Mouse (Mus musculus) intestine, embryonic 15.5 days (tissue): ENCODE measurements around the gene Taf8. TPM values are rescaled to one million over a fixed set of nuclear protein-coding genes. Genes with fewer than 3 reads are reported as not detected.
"Not testable (repeated sequence)": the region's sequence is repeated elsewhere in the genome, so short reads cannot be mapped to it uniquely, and the experiment has no call there.

Source experiments
- ATAC-seq: fragments of 200-750 bp; cut with Nextera tagmentation; 2 replicates; pipeline ENCODE4 v1.8.0; 2017; ENCODE audit warnings: moderate TSS enrichment, moderate library complexity
- H3K27ac ChIP-seq: fragments of 300-500 bp; sonication (generic); 2 replicates; pipeline ENCODE4 v1.5.1; 2015; ENCODE audit warnings: mild to moderate bottlenecking, inconsistent platforms
- H3K27me3 ChIP-seq: fragments of 300-500 bp; sonication (generic); replicated peaks from 2 replicates; pipeline ENCODE4 v1.6.1; 2015; ENCODE audit warnings: inconsistent platforms
- H3K36me3 ChIP-seq: fragments of 300-500 bp; sonication (generic); 2 replicates; pipeline ENCODE4 v1.6.1; 2015; ENCODE audit warnings: inconsistent platforms
- H3K4me1 ChIP-seq: fragments of 300-500 bp; sonication (generic); replicated peaks from 2 replicates; pipeline ENCODE4 v1.6.1; 2015; ENCODE audit warnings: inconsistent platforms
- H3K4me2 ChIP-seq: fragments of 300-500 bp; sonication (generic); replicated peaks from 2 replicates; pipeline ENCODE4 v1.6.1; 2015; ENCODE audit warnings: mild to moderate bottlenecking, inconsistent platforms
- H3K4me3 ChIP-seq: fragments of 300-500 bp; sonication (generic); replicated peaks from 2 replicates; pipeline ENCODE4 v1.5.1; 2015; ENCODE audit warnings: inconsistent platforms
- H3K9ac ChIP-seq: fragments of 300-500 bp; sonication (generic); 2 replicates; pipeline ENCODE4 v1.6.1; 2015; ENCODE audit warnings: inconsistent platforms
- H3K9me3 ChIP-seq: fragments of 300-500 bp; sonication (generic); 2 replicates; pipeline ENCODE4 v1.6.1; 2016; ENCODE audit warnings: inconsistent platforms
- WGBS: fragments of 180-500 bp; shearing (Covaris S2); methylation state at CpG from one replicate; pipeline ENCODE4 v1.1.7; 2015; 5-methylcytosine and 5-hydroxymethylcytosine counted together
- polyA plus RNA-seq: library from polyadenylated mRNA; unstranded; fragments of >200 nt; fragmentation: Nextera tagmentation; extraction: Ambion mirVana; gene quantifications from 2 replicates; pipeline ENCODE4 v1.2.1, GENCODE M21; 2015

Gene Taf8
- polyA plus RNA-seq, 1 experiment from 2014 or later = 20.4 TPM

- no peaks in the 10 kb centered on the region for H3K9me3 ChIP-seq
- H3K27ac ChIP-seq = no peak overlapping the region
- peaks cover 37% of the 10 kb centered on the region for H3K4me1 ChIP-seq
- H3K36me3 ChIP-seq = 0 out of 2 replicates have a peak, but pooled peaks cover 3% of the 10 kb centered on the region
- no peak overlapping the region for H3K9ac ChIP-seq
- no peaks in the 10 kb centered on the region for H3K27me3 ChIP-seq
- no peak for ATAC-seq
- H3K4me3 ChIP-seq = no peak overlapping the region
- H3K4me2 ChIP-seq = no peak overlapping the region
These were observed 1.6 kb upstream of the Taf8 start for GRCm38 (mm10) chr17:47503689-47504088.

DNA sequence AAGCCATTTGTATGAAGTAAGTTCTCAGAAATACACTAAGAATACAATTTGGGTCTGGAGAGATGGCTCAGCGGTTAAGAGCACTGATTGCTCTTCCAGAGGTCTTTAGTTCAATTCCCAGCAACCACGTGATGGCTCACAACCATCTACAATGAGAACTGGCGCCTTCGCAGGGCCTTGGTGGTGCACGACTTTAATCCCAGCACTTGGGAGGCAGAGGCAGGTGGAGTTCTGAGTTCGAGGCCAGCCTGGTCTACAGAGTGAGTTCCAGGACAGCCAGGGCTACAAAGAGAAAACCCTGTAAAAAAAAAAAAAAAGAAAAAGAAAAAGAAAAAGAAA is 584 bp upstream of the Taf8 start:
- not testable (repeated sequence) for ATAC-seq
- 76% methylated on average over 6 of the region's 6 CpGs for WGBS

GRCm38 (mm10) chr17:47501531-47501930 is 561 bp downstream of the Taf8 start:
- Histone ChIP-seq H3K4me3 (peak overlapping the region; percentile 74), H3K27me3 (no peaks in the 10 kb centered on the region), H3K36me3 (peaks cover 16% of the 10 kb centered on the region), H3K9me3 (no peaks in the 10 kb centered on the region), H3K4me2 (peak overlapping the region; percentile 87), H3K9ac (peak overlapping the region; percentile 84), H3K4me1 (peaks cover 27% of the 10 kb centered on the region), H3K27ac (peak overlapping the region; percentile 15; the same call in 1 of the 2 replicates)
- 9% methylated on average over 11 of the region's 11 CpGs for WGBS
- no peak for ATAC-seq

More for the DNA sequence above, 584 bp upstream of the Taf8 start:
- H3K27ac ChIP-seq, H3K4me3 ChIP-seq, H3K9me3 ChIP-seq, H3K27me3 ChIP-seq, H3K9ac ChIP-seq: not testable (repeated sequence)
- H3K4me2 ChIP-seq = peak overlapping the region; percentile 57; the same call in 1 of the 2 replicates
- H3K4me1 ChIP-seq = peaks cover 32% of the 10 kb centered on the region
- H3K36me3 ChIP-seq = peaks cover 10% of the 10 kb centered on the region

GRCm38 (mm10) chr17:47494132-47494531 is 8.0 kb downstream of the Taf8 start:
- H3K36me3 ChIP-seq = peaks cover 67% of the 10 kb centered on the region
- ATAC-seq = no peak
- no peaks in the 10 kb centered on the region for H3K27me3 ChIP-seq
- H3K4me2 ChIP-seq = no peak overlapping the region
- WGBS = 87% methylated on average over 11 of the region's 11 CpGs
- H3K4me1 ChIP-seq = no peaks in the 10 kb centered on the region
- H3K27ac ChIP-seq = no peak overlapping the region
- H3K9me3 ChIP-seq = no peaks in the 10 kb centered on the region
- H3K9ac ChIP-seq = no peak overlapping the region
- H3K4me3 ChIP-seq = no peak overlapping the region

DNA sequence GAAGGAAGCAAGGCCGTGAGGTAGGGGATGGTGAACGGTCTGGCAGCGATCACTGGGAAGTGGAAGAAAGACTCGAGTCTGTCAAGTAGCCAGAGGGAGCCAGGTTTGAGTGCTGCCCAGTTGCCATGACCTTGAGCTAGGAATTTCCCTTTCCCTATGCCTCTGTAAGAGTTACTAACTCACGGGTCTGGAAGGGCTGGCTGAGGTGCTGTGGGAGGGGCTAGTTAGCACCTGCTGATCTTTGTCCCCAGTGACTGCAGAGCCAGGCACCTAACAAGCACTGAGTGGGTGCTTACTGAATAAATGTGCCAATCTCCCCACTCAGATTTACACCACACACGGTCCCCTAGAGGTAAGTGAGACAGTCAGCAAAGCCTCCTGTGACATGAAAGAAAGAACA is 8.4 kb downstream of the Taf8 start:
- no peaks in the 10 kb centered on the region for H3K4me1 ChIP-seq
- H3K9me3 ChIP-seq = no peaks in the 10 kb centered on the region
- H3K27me3 ChIP-seq = no peaks in the 10 kb centered on the region
- no peak overlapping the region for H3K9ac ChIP-seq
- peaks cover 66% of the 10 kb centered on the region for H3K36me3 ChIP-seq
- H3K4me3 ChIP-seq = no peak overlapping the region
- 84% methylated on average over 6 of the region's 6 CpGs for WGBS
- peak; percentile 72 for ATAC-seq
- H3K4me2 ChIP-seq = no peak overlapping the region
- H3K27ac ChIP-seq = 0 out of 2 replicates have a peak overlapping the region, but pooled peaks have one; percentile 40

DNA sequence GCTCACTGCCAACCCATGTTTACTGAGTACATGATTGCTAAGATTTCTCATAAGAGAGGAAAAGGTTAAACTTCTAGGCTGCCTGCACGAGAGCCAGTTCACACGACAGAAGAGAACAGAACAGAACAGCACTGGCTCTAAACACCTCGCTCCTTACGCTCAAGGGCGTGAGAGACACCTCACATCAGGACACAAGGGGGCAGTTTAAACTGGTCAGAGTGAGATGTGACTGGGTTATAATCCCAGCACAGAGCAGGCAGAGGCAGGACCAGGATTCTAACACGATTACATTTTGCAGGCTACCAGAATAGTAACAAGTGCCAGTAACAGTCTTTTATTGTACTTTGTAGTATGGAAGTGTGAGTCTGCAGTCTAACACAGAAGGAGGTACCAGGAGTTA is 9.4 kb downstream of the Taf8 start:
- ATAC-seq = no peak
- Histone ChIP-seq H3K4me2 (no peak overlapping the region), H3K4me1 (no peaks in the 10 kb centered on the region), H3K4me3 (no peak overlapping the region), H3K27me3 (no peaks in the 10 kb centered on the region), H3K9me3 (no peaks in the 10 kb centered on the region), H3K27ac (no peak overlapping the region), H3K9ac (no peak overlapping the region), H3K36me3 (peaks cover 61% of the 10 kb centered on the region)
- WGBS = 70% methylated on average over 6 of the region's 6 CpGs

- H3K36me3 ChIP-seq = peaks cover 50% of the 10 kb centered on the region
- peaks cover 2% of the 10 kb centered on the region; the same call in 1 of the 2 replicates for H3K4me1 ChIP-seq
- no peak overlapping the region for H3K9ac ChIP-seq
- H3K4me2 ChIP-seq = no peak overlapping the region
- no peaks in the 10 kb centered on the region for H3K9me3 ChIP-seq
- no peak overlapping the region for H3K27ac ChIP-seq
- WGBS = 79% methylated on average over 9 of the region's 9 CpGs
- no peak for ATAC-seq
- H3K4me3 ChIP-seq = no peak overlapping the region
- H3K27me3 ChIP-seq = no peaks in the 10 kb centered on the region
These were observed 11.3 kb downstream of the Taf8 start for GRCm38 (mm10) chr17:47490791-47491190.

- no peak overlapping the region for H3K4me2 ChIP-seq
- WGBS = 54% methylated on average over 3 of the region's 3 CpGs
- peaks cover 12% of the 10 kb centered on the region for H3K36me3 ChIP-seq
- ATAC-seq = peak; percentile 22; the same call in 1 of the 2 replicates
- H3K4me3 ChIP-seq = no peak overlapping the region
- H3K27ac ChIP-seq = peak overlapping the region; percentile 76
- no peaks in the 10 kb centered on the region for H3K9me3 ChIP-seq
- no peak overlapping the region for H3K9ac ChIP-seq
- no peaks in the 10 kb centered on the region for H3K27me3 ChIP-seq
- peaks cover 21% of the 10 kb centered on the region for H3K4me1 ChIP-seq
These were observed 16.3 kb downstream of the Taf8 start for GRCm38 (mm10) chr17:47485791-47486190.

DNA sequence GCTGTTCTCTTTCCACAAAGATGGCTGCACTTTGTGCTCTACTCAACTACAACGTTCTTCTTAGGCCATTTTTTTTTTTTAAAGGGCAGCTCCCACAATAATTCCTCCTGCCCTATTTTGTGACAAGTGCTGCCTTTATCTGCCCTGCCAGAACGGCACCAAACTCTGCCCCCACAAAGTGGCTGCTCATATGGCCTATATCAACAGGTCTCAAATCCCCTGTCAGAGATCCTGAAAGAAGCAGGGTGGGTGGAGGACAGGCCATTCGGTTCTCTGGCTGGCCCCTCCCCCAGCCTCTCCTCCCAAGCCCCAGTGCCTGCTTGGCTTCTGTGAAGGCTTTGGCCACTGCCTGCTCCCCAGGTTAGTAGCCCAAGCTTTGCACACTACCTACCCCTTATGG is 17.1 kb downstream of the Taf8 start:
- ATAC-seq = no peak
- peak overlapping the region; percentile 81 for H3K27ac ChIP-seq
- H3K27me3 ChIP-seq = no peaks in the 10 kb centered on the region
- WGBS = 4% methylated on average over 3 of the region's 3 CpGs
- 0 out of 2 replicates have a peak overlapping the region, but pooled peaks have one; percentile 26 for H3K4me2 ChIP-seq
- H3K9me3 ChIP-seq = no peaks in the 10 kb centered on the region
- H3K4me3 ChIP-seq = no peak overlapping the region
- H3K9ac ChIP-seq = no peak overlapping the region
- H3K4me1 ChIP-seq = peaks cover 21% of the 10 kb centered on the region
- peaks cover 7% of the 10 kb centered on the region; the same call in 1 of the 2 replicates for H3K36me3 ChIP-seq

GRCm38 (mm10) chr17:47484241-47484921 is 17.7 kb downstream of the Taf8 start:
- H3K4me1 ChIP-seq = peaks cover 21% of the 10 kb centered on the region
- peak; percentile 92 for ATAC-seq
- peaks cover 4% of the 10 kb centered on the region; the same call in 1 of the 2 replicates for H3K36me3 ChIP-seq
- no peak overlapping the region for H3K9ac ChIP-seq
- 0 out of 2 replicates have a peak overlapping the region, but pooled peaks have one; percentile 26 for H3K4me2 ChIP-seq
- H3K9me3 ChIP-seq = no peaks in the 10 kb centered on the region
- H3K27me3 ChIP-seq = no peaks in the 10 kb centered on the region
- peak overlapping the region; percentile 81 for H3K27ac ChIP-seq
- no peak overlapping the region for H3K4me3 ChIP-seq
- 26% methylated on average over 1 of the region's 1 CpGs for WGBS

GRCm38 (mm10) chr17:47482401-47482800 is 19.7 kb downstream of the Taf8 start:
- no peaks in the 10 kb centered on the region for H3K27me3 ChIP-seq
- H3K36me3 ChIP-seq = no peaks in the 10 kb centered on the region
- H3K9me3 ChIP-seq = no peaks in the 10 kb centered on the region
- H3K4me2 ChIP-seq = no peak overlapping the region
- H3K4me1 ChIP-seq = peaks cover 21% of the 10 kb centered on the region
- H3K9ac ChIP-seq = no peak overlapping the region
- no peak overlapping the region for H3K4me3 ChIP-seq
- ATAC-seq = no peak
- H3K27ac ChIP-seq = no peak overlapping the region
- 48% methylated on average over 2 of the region's 2 CpGs for WGBS

- Histone ChIP-seq H3K4me2 (no peak overlapping the region), H3K9ac (no peak overlapping the region), H3K4me1 (peaks cover 12% of the 10 kb centered on the region), H3K27ac (no peak overlapping the region), H3K36me3 (no peaks in the 10 kb centered on the region), H3K4me3 (no peak overlapping the region), H3K27me3 (no peaks in the 10 kb centered on the region), H3K9me3 (no peaks in the 10 kb centered on the region)
- ATAC-seq = no peak
- 45% methylated on average over 3 of the region's 3 CpGs for WGBS
These were observed 22.2 kb downstream of the Taf8 start for GRCm38 (mm10) chr17:47479887-47480286.

DNA sequence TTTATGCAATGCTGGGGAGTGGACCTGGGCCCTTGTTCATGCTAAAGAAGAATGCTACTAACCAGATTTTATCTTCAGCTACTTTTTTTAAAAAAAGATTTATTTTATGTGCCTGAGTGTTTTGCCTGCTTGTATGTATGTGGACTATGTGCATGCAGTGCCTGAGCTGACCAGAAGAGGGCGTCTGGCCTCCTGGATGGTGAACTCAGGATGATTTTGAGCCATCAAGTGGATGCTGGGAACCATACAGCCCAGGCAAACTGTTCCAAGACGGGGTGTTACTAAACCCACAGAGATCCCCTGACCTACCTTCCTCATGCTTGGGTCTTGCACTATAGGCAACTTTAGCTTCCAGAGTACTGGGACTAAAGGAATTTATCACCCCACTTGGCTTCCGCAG is 26.4 kb downstream of the Taf8 start:
- ATAC-seq = no peak
- WGBS = 61% methylated on average over 3 of the region's 3 CpGs

More for the DNA sequence above, 26.4 kb downstream of the Taf8 start:
- no peak overlapping the region for H3K4me2 ChIP-seq
- no peaks in the 10 kb centered on the region for H3K36me3 ChIP-seq
- no peak overlapping the region for H3K27ac ChIP-seq
- no peak overlapping the region for H3K4me3 ChIP-seq
- H3K9ac ChIP-seq = no peak overlapping the region
- no peaks in the 10 kb centered on the region for H3K27me3 ChIP-seq
- H3K4me1 ChIP-seq = peaks cover 20% of the 10 kb centered on the region
- no peaks in the 10 kb centered on the region for H3K9me3 ChIP-seq
